Mouse (Mus musculus) ovary, postnatal 36 days (tissue): ENCODE data around the gene Sema3a.
"Not testable (repeated sequence)": the region's sequence is repeated elsewhere in the genome, so short reads cannot be mapped to it uniquely, and the experiment has no call there.

ENCODE experiments used
- DNase-seq: peaks from one replicate; pipeline ENCODE4 v3.0.0; 2022; ENCODE audit warnings: low spot score, mixed read lengths

Gene Sema3a

GRCm38 (mm10) chr5:13428702-13429101 lies 303.5 kb downstream of the Sema3a start:
- DNase-seq = no peak

DNA sequence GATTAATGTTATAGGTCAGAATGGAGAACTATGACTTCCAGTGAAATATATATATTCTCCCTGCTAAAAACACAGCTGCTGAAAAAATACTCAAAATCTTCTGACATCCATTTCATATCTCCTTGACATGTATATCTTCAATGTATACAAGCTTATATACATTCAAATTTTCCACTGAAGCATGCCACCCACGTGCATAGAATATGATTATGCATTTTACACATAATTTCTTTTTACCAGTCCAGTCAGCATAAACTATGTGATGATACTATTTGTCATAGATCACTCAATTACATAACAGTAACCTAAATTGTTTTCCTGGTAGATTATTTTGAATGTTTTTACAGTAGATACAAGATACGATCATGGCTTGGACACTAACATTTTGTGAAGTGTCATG lies 306.6 kb downstream of the Sema3a start:
- no peak for DNase-seq

- DNase-seq = no peak
Measured at GRCm38 (mm10) chr5:13432574-13432973, 307.4 kb downstream of the Sema3a start.

DNA sequence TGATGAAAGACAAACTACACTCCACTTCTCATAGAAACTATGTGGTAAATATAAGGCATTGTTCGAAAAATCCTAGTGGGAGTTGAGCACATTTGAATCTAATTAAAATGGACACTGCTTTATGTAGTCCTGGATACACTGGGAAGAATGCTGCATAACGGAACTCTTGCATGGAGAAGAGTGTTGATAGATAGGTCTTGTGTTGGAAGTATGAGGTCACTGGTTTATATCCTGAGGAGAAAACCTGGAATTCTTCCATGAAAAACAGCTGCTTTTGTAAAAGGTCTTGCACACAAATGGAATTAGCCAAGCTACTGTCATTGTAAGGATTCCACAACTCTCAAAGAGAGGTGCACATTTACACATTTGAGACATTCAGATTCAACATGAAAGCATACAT lies 308.1 kb downstream of the Sema3a start:
- DNase-seq = no peak

GRCm38 (mm10) chr5:13441112-13441511 lies 315.9 kb downstream of the Sema3a start:
- no peak for DNase-seq

GRCm38 (mm10) chr5:13460182-13461001 lies 335.2 kb downstream of the Sema3a start:
- DNase-seq = no peak

DNA sequence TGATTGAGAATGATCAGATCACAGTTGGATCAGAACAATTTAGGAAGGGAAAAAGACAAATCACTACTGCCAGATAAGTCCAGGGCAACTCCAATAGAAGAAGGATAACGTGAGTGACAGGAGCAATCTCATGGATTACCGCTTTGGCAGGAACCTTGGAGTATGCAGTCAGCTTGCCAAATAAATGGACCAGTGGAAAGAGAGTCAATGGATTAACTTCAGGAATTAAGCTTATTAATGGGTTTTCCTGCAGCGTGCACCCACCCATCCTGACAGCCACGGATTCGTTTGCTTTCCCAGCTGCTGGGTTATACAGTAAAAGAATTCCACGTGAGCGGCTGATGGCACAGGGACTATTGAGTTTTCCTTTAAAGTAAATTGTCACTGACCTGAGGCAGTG lies 343.6 kb downstream of the Sema3a start:
- no peak for DNase-seq

DNA sequence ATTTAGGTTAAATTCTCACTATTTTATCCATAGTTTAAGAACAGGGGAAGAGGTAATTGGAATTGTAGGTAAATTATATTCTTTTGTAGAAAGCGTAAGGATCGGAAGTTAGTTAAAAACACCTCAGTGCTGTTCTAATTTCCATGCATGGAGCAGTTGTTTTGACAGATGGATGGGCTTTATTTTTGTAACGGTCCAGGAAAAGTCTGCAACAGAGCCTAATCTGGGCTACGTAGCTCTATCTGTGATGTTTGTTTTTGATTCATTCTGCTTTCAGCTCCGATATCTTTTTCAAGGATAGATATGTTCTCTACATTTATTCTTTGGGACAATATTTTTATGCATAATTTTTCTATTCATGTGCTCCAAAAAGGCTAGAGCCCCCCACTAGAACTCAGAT lies 344.2 kb downstream of the Sema3a start:
- DNase-seq = no peak

GRCm38 (mm10) chr5:13470057-13470905 lies 345.1 kb downstream of the Sema3a start:
- DNase-seq = peak; percentile 11

DNA sequence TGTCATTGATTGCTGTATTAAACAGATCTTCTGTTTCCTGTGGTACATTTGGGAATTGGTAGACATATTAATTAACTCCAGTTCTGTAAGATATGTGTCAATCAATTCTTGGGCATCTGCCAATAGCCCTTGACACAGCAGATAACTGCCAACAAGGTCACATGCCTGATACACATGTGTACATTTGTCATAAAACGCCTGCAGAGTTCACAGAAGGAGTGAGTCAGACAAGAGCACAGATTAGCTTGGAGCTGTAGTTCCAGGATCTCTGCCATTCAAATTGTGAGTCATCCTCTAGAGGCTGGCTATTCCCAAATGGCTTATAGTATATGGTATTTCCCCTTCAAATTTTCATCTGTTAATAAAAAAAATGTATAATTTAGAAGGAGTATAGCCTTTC lies 352.4 kb downstream of the Sema3a start:
- DNase-seq = no peak

GRCm38 (mm10) chr5:13488671-13489070 lies 363.5 kb downstream of the Sema3a start:
- no peak for DNase-seq

DNA sequence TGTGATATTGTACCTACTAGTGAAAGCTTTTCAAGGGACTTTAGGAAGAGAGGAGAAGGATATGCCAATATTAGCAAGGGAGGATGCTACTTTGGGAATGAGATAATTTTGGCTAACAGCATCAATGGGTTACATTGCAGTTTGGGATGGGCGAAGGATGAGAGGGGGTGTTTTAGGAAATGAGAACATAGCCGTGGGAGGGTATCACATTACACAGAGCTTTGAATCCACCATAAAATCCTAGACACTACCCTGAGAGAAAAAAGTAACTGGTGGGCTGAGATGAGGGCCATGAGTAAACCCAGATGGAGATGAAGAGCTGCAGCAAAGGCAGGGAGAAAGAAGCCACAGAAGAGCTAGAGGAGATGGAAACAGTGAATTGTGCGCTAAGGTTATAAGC lies 370.8 kb downstream of the Sema3a start:
- not testable (repeated sequence) for DNase-seq

GRCm38 (mm10) chr5:13499835-13500234 lies 374.6 kb downstream of the Sema3a start:
- DNase-seq = no peak

DNA sequence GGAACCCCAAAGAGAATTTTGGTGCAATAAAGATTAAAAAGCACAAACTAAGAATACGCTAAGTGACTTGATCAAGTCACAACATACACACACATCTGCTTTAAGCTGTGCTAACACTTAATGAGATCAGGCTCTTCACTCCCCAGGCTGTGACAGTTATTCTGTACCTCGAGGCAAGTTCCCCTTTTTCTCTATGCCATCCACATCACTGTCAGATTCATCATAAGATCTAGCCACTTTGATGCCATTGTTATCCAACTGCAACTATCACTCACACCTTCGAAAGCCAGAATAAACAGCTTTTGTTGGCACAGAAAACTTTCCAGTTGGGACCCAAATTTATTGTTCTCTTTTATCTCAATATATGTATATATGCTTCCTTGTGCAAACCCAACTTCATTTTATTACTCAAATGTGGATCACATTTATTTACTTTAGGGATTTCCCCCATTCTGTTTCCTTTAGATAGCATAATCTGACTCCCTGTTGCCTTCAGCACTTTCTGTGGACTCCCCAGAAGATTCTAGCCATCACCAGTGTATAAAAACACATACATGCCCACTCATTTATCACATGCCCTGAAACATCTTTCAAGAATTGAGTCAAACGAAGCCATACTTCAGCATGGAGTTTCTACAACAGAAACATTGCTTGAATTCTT lies 380.8 kb downstream of the Sema3a start:
- no peak for DNase-seq

DNA sequence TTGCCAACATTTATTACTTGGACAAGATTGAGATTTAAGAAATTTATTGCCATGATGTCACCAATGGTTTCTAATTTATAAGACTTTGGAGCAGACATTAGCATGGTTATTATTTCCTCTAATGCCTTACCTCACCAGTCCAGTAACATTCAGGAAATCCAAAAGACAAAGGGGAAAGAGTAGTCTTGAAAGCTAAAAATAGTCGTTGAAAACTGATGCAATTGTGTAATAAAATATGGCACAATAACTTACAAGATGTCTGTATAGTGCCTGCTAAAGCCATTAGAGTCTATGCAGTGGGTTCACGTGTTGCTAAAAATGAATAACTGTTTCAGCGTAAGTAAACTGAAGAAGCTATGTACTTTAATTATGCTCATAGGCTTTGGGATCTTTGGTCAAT lies 383.9 kb downstream of the Sema3a start:
- no peak for DNase-seq

- no peak for DNase-seq
Measured at GRCm38 (mm10) chr5:13517018-13517417, 391.8 kb downstream of the Sema3a start.

GRCm38 (mm10) chr5:13525597-13525996 lies 400.4 kb downstream of the Sema3a start:
- DNase-seq = no peak

GRCm38 (mm10) chr5:13527037-13527464 lies 401.8 kb downstream of the Sema3a start:
- no peak for DNase-seq

DNA sequence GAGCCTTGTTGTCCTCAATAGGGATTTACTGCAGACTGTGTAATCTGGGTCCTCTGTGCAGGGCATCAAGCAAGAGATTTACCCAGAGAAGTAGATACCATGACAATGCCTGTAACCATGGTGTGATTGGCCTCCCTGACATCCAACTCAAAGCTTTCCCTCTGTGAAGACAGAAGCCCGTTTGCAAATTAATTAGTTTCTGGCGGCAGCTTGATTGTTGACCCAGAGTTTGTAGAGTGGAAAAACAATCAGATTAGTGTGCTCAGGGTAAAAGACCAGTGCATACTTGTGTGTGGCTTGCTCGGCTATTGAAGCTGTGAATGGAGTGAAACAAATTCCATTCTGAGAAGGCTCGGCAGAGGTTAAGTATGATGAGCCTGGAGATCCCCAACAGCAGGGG lies 404.0 kb downstream of the Sema3a start:
- no peak for DNase-seq

GRCm38 (mm10) chr5:13547472-13548209 lies 422.4 kb downstream of the Sema3a start:
- peak; percentile 5 for DNase-seq

GRCm38 (mm10) chr5:13548210-13548554 lies 423.0 kb downstream of the Sema3a start:
- DNase-seq = no peak

DNA sequence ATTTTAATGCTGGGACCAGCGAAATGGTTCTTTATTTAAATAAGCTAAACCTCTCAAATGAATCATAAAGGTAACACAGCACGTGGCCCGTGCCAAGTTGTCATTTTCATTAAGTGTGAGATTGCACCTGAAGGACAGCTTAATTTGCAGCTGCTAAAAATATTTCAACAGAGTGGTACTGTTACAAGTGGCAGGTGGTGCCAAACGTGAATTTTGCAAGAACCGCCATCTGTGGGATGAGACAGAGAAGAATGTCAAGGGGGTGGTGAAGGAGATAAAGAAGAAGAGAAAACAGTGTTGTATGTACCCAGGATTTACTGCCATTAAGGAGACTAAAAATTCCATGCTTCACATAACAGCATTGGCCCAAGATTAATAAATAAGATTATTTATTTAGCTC lies 423.9 kb downstream of the Sema3a start:
- DNase-seq = no peak
